Mouse (Mus musculus): Measurements from ENCODE around the gene Tex50. TPM values are rescaled to one million over a fixed set of nuclear protein-coding genes. Genes with fewer than 3 reads are reported as not detected.
A peak's percentile ranks its signal among the peaks of the same experiment; 100 is the strongest.
"Not testable (repeated sequence)": the region's sequence is repeated elsewhere in the genome, so short reads cannot be mapped to it uniquely, and the experiment has no call there.

Gene Tex50
- total RNA-seq (2014; rRNA removed), result not detected in 2 replicates
- polyA plus RNA-seq (2015; fragmentation: Nextera tagmentation; extraction: Ambion mirVana), result 0.25 and 0.37 TPM in 2 replicates

DNA sequence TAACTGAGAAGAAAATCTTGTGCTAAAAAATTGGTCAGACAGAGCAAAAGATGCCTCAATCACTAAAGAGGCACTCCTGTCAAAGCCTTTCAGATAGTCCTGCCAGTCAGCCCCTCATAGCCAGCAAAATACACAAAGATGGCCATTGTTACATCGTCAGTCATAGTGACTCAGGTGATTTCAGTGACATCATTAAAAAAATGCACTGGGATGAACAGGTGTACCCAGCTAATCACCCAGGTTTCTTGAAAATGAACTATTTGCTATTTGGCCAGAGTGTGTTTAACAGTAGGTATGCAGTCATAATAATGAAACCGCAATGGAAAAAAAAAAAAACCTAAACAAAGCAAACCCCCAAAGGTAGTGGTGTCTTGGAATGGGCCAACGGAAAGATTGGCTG is at the start of gene Tex50:
Gene Tex50 (minus strand): TSS at position 101 of the 400 bp plus-strand sequence.
- Histone ChIP-seq H3K9ac (replicated peaks; ENCODE audit: low read length) (no peak within 1 kb of the TSS), H3K27ac (no peak within 1 kb of the TSS), H3K4me1 (ENCODE audit: insufficient read depth, low read length) (no peaks in the 10 kb centered on the region), H3K4me3 (ENCODE audit: low read length) (no peak within 1 kb of the TSS), H3K9me3 (ENCODE audit: low read length) (no peaks in the 10 kb centered on the region), H3K27me3 (ENCODE audit: insufficient read depth, low read length) (no peaks in the 10 kb centered on the region), H3K4me2 (ENCODE audit: low read depth, low read length) (no peak within 1 kb of the TSS), H3K36me3 (ENCODE audit: insufficient read depth, low read length) (no peaks in the 10 kb centered on the region)
- no peak for TF ChIP-seq CTCF (IDR thresholded peaks at IDR 0.05; ENCODE audit: low read depth)
- 88% methylated on average over 3 of the region's 3 CpGs for WGBS
- ATAC-seq (no peak), DNase-seq (ENCODE audit: low spot score) (no peak)

DNA sequence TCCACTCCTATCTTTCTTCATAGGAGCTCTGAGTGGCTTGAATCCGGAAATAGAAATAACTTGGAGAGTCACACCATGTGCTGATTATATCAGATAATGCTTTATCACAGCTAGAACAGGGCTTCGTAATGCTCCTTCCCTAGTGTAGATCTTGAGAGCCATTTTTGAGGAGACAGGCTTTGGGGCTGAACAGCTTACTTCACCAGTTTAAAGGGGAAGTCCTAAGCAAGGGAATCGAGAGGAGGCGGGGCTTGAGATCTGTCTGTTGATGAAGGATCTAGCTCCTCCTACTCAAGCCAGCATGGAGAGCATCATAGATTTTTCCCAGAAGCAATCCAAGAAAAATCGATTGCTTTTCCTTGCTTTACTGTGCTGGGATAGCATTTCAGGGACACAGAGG is 40.7 kb upstream of the Tex50 start:
- H3K4me1 ChIP-seq (ENCODE audit: insufficient read depth, low read length), result no peaks in the 10 kb centered on the region
- no peak for TF ChIP-seq CTCF (IDR thresholded peaks at IDR 0.05; ENCODE audit: low read depth)
- no peaks in the 10 kb centered on the region for H3K9me3 ChIP-seq (ENCODE audit: low read length)
- H3K36me3 ChIP-seq (ENCODE audit: insufficient read depth, low read length), result no peaks in the 10 kb centered on the region
- no peak for ATAC-seq
- no peaks in the 10 kb centered on the region for H3K27me3 ChIP-seq (ENCODE audit: insufficient read depth, low read length)
- no peak for DNase-seq (ENCODE audit: low spot score)
- H3K4me2 ChIP-seq (ENCODE audit: low read depth, low read length), result no peak overlapping the region
- H3K4me3 ChIP-seq (ENCODE audit: low read length), result no peak overlapping the region
- 82% methylated on average over 5 of the region's 5 CpGs for WGBS
- H3K9ac ChIP-seq (replicated peaks; ENCODE audit: low read length), result no peak overlapping the region
- no peak overlapping the region for H3K27ac ChIP-seq

GRCm38 (mm10) chr1:161196364-161196763 is 37.2 kb upstream of the Tex50 start:
- peak overlapping the region; percentile 39 for H3K4me3 ChIP-seq (ENCODE audit: low read length)
- not testable (repeated sequence) for H3K9me3 ChIP-seq (ENCODE audit: low read length); H3K27me3 ChIP-seq (ENCODE audit: insufficient read depth, low read length); H3K4me1 ChIP-seq (ENCODE audit: insufficient read depth, low read length); DNase-seq (ENCODE audit: low spot score); ATAC-seq; H3K9ac ChIP-seq (replicated peaks; ENCODE audit: low read length); H3K36me3 ChIP-seq (ENCODE audit: insufficient read depth, low read length)
- H3K27ac ChIP-seq, result peak overlapping the region; percentile 41; the same call in 1 of the 2 replicates
- peak overlapping the region; percentile 63 for H3K4me2 ChIP-seq (ENCODE audit: low read depth, low read length)
- WGBS, result 32% methylated on average over 11 of the region's 11 CpGs

- H3K36me3 ChIP-seq (ENCODE audit: insufficient read depth, low read length), result no peaks in the 10 kb centered on the region
- peak overlapping the region; percentile 41 for H3K27ac ChIP-seq
- ATAC-seq, result peak; percentile 95
- peak; percentile 94 for DNase-seq (ENCODE audit: low spot score)
- H3K4me1 ChIP-seq (ENCODE audit: insufficient read depth, low read length), result no peaks in the 10 kb centered on the region
- no peaks in the 10 kb centered on the region for H3K27me3 ChIP-seq (ENCODE audit: insufficient read depth, low read length)
- H3K4me3 ChIP-seq (ENCODE audit: low read length), result peak overlapping the region; percentile 39
- peak; percentile 92 for TF ChIP-seq CTCF (IDR thresholded peaks at IDR 0.05; ENCODE audit: low read depth)
- peak overlapping the region; percentile 63 for H3K4me2 ChIP-seq (ENCODE audit: low read depth, low read length)
- H3K9me3 ChIP-seq (ENCODE audit: low read length), result no peaks in the 10 kb centered on the region
- WGBS, result under 1% methylated on average over 16 of the region's 16 CpGs
- H3K9ac ChIP-seq (replicated peaks; ENCODE audit: low read length), result no peak overlapping the region
These were observed 36.6 kb upstream of the Tex50 start for GRCm38 (mm10) chr1:161195541-161196351.

- 81% methylated on average over 9 of the region's 9 CpGs for WGBS
- H3K27ac ChIP-seq, result no peak overlapping the region
- H3K27me3 ChIP-seq (ENCODE audit: insufficient read depth, low read length), result no peaks in the 10 kb centered on the region
- no peaks in the 10 kb centered on the region for H3K36me3 ChIP-seq (ENCODE audit: insufficient read depth, low read length)
- TF ChIP-seq CTCF (IDR thresholded peaks at IDR 0.05; ENCODE audit: low read depth), result no peak
- no peaks in the 10 kb centered on the region for H3K4me1 ChIP-seq (ENCODE audit: insufficient read depth, low read length)
- H3K9me3 ChIP-seq (ENCODE audit: low read length), result no peaks in the 10 kb centered on the region
- H3K4me3 ChIP-seq (ENCODE audit: low read length), result no peak overlapping the region
- DNase-seq (ENCODE audit: low spot score) (no peak), ATAC-seq (no peak)
- H3K4me2 ChIP-seq (ENCODE audit: low read depth, low read length), result no peak overlapping the region
- no peak overlapping the region for H3K9ac ChIP-seq (replicated peaks; ENCODE audit: low read length)
These were observed 31.3 kb upstream of the Tex50 start for GRCm38 (mm10) chr1:161190253-161190910.

- Histone ChIP-seq H3K4me2 (ENCODE audit: low read depth, low read length) (no peak overlapping the region), H3K36me3 (ENCODE audit: insufficient read depth, low read length) (no peaks in the 10 kb centered on the region), H3K4me3 (ENCODE audit: low read length) (no peak overlapping the region), H3K9ac (replicated peaks; ENCODE audit: low read length) (no peak overlapping the region), H3K4me1 (ENCODE audit: insufficient read depth, low read length) (no peaks in the 10 kb centered on the region), H3K27ac (no peak overlapping the region), H3K27me3 (ENCODE audit: insufficient read depth, low read length) (no peaks in the 10 kb centered on the region), H3K9me3 (ENCODE audit: low read length) (no peaks in the 10 kb centered on the region)
- ATAC-seq (no peak), DNase-seq (ENCODE audit: low spot score) (no peak)
- TF ChIP-seq CTCF (IDR thresholded peaks at IDR 0.05; ENCODE audit: low read depth), result no peak
- WGBS, result 88% methylated on average over 3 of the region's 3 CpGs
These were observed 26.3 kb upstream of the Tex50 start for GRCm38 (mm10) chr1:161185431-161185830.

DNA sequence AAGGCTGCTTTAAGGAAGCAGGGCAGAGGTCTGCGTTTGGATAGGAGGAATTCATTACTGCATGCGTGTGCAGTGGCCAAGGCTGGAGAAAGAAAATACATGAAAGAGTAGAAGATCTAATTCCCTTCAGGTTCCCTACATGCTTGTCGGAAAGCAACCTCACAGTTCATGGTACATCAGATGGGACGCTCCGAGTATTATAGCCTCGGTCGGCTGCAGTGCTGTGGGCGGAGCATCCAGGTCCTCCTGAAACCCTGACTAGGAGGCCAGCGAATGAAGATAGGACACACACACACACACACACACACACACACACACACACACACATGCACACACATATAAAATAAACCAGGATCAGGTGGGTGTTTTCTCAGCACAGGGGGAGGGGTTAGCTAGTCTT is 24.6 kb upstream of the Tex50 start:
- no peak for ATAC-seq
- H3K4me1 ChIP-seq (ENCODE audit: insufficient read depth, low read length), result no peaks in the 10 kb centered on the region

More for the DNA sequence above, 24.6 kb upstream of the Tex50 start:
- H3K9ac ChIP-seq (replicated peaks; ENCODE audit: low read length), result no peak overlapping the region
- H3K4me3 ChIP-seq (ENCODE audit: low read length), result no peak overlapping the region
- DNase-seq (ENCODE audit: low spot score), result no peak
- no peaks in the 10 kb centered on the region for H3K9me3 ChIP-seq (ENCODE audit: low read length)
- no peak for TF ChIP-seq CTCF (IDR thresholded peaks at IDR 0.05; ENCODE audit: low read depth)
- no peak overlapping the region for H3K27ac ChIP-seq
- H3K4me2 ChIP-seq (ENCODE audit: low read depth, low read length), result no peak overlapping the region
- WGBS, result 67% methylated on average over 9 of the region's 9 CpGs
- H3K27me3 ChIP-seq (ENCODE audit: insufficient read depth, low read length), result no peaks in the 10 kb centered on the region
- H3K36me3 ChIP-seq (ENCODE audit: insufficient read depth, low read length), result no peaks in the 10 kb centered on the region

Measured in hindbrain, postnatal 0 days (tissue).